Mouse (Mus musculus) lung, postnatal 0 days (tissue): ENCODE data around the gene 1700014D04Rik.

Source experiments
- CTCF ChIP-seq: IDR thresholded peaks from 2 replicates; pipeline ENCODE4 v1.5.1; 2016; ENCODE audit warnings: antibody characterized with exemption, mild to moderate bottlenecking
- EP300 ChIP-seq: IDR thresholded peaks from 2 replicates; pipeline ENCODE4 v1.6.1; 2016; ENCODE audit warnings: antibody characterized with exemption, mild to moderate bottlenecking, control low read depth

GRCm38 (mm10) chr13:59746164-59746563, 388 bp downstream of the 1700014D04Rik start:
- TF ChIP-seq CTCF (no peak), EP300 (no peak)
